Mouse (Mus musculus) lung, adult 2 months (tissue): ENCODE results near the gene Muc1. TPM values are rescaled to one million over a fixed set of nuclear protein-coding genes. Genes with fewer than 3 reads are reported as not detected.

Experiments
- DNase-seq: peaks from one replicate; pipeline ENCODE4 v3.0.0; 2022
- H3K4me1 ChIP-seq: fragments of 200-500 bp; 2 replicates; pipeline ENCODE4 v1.6.1; 2011; ENCODE audit warnings: low read length; ENCODE audit not compliant: control insufficient read depth, insufficient read depth
- H3K4me3 ChIP-seq: fragments of 200-500 bp; replicated peaks from 2 replicates; pipeline ENCODE3; 2011; ENCODE audit warnings: low read depth, mild to moderate bottlenecking, control low read depth, low read length; ENCODE audit errors: extremely low read depth
- CTCF ChIP-seq: fragments of 200-500 bp; IDR thresholded peaks from 2 replicates; pipeline ENCODE4 v1.5.1; 2011; ENCODE audit warnings: mild to moderate bottlenecking, low read length, control low read depth; ENCODE audit not compliant: insufficient read depth
- POLR2A ChIP-seq: fragments of 200-500 bp; IDR thresholded peaks from 2 replicates; pipeline ENCODE4 v1.6.1; 2011; ENCODE audit warnings: low read depth, mild to moderate bottlenecking, control low read depth, low read length, borderline replicate concordance; ENCODE audit errors: extremely low read depth
- WGBS: fragments of 180-500 bp; shearing (Covaris S2); methylation state at CpG from one replicate; pipeline ENCODE4 v1.1.7; 2018; 5-methylcytosine and 5-hydroxymethylcytosine counted together
- polyA plus RNA-seq: library from polyadenylated mRNA; depleted of rRNA; stranded (reverse); fragments of >200 nt; gene quantifications from 2 replicates; pipeline ENCODE4 v1.2.3, GENCODE M21; 2012; rRNA removed

The Muc1 gene
- polyA plus RNA-seq, 1 experiment: 354 TPM

DNA sequence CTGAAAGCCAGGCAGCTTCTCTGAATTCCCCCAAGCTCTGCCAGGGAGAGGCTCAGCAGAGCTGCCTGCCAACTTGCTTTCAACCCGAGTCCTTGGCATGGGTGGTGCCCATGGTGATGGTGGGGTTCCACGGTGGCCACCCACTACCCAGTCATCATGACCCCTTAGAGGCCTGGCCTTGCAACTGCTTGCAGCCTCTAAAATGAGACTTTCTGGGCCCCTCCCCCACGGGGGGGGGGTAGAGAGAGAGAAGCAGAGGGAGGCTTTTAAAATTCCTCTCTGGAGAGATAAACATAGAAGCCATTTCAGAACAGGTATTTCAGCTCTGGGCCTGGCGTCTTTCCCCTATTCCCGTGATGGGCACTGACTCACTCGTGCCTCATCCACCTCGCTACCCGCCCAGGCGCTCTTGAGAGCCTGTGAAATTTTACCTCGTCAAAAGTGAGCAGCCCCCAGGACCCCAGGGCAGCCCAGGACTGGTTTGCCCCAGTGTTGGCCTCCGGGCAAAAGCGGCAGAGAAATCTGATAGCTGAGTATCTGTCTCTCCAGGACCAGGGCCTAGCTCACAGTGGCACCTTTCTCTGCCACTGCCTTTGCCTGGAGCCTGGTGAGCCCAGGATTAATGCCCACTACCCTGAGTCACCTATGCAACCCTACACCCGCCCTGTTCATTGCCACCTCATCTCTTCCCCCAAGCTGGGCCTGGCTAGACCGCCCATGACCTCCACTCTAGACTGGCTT is 48.6 kb downstream of the Muc1 start:
- 26% methylated on average over 14 of the region's 14 CpGs for WGBS
- DNase-seq: peak; percentile 69
- Histone ChIP-seq H3K4me1 (peaks cover 12% of the 10 kb centered on the region), H3K4me3 (peak overlapping the region; percentile 92)
- no peak for TF ChIP-seq CTCF
- peak; percentile 19; the same call in 1 of the 2 replicates for TF ChIP-seq POLR2A

DNA sequence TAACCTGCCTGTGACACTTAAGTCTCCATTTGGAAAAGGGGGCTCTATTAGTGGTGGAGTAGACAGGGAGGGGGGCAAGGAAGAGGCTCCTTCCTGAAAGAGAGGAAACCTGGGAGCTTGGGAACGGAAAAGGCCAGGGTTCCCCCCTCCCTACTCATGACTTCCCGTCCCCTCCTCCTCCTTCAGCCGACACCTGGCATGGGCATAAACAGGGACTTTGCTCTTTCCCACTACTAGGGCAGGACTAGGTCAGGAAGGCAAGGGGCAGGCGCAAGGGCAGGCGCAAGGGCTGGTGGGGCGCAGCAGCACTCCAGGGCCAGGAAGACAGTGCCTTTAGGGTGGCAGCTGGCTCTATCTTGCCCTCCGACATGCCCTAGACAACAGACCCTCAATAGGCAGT is 49.2 kb downstream of the Muc1 start:
- H3K4me3 ChIP-seq: peak overlapping the region; percentile 92
- no peak for TF ChIP-seq CTCF
- TF ChIP-seq POLR2A: peak; percentile 88; the same call in 1 of the 2 replicates
- no peak for DNase-seq
- WGBS: 34% methylated on average over 7 of the region's 7 CpGs
- H3K4me1 ChIP-seq: peaks cover 12% of the 10 kb centered on the region

DNA sequence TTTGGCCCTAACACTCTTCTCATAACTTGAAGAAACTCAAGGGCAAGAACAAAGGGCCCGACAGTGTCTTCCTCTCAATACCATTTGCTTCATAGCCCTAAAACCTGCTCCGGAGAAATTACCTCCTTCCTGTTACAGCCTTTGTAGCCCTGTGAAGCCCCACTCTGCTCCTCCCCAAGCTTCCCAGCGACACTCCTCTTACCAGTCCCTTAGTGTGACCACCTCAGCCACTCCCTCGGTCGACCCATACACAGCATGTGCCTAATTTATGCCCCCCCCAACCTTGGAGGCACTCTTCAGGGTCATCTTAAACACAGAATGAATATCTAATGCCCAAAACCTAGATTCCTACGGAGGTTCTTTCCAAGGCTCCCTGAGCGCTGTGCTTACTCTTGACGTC is 49.8 kb downstream of the Muc1 start:
- no peak for DNase-seq
- WGBS: 22% methylated on average over 8 of the region's 8 CpGs
- Histone ChIP-seq H3K4me1 (peaks cover 12% of the 10 kb centered on the region), H3K4me3 (peak overlapping the region; percentile 92)
- TF ChIP-seq CTCF (no peak), POLR2A (no peak)

DNA sequence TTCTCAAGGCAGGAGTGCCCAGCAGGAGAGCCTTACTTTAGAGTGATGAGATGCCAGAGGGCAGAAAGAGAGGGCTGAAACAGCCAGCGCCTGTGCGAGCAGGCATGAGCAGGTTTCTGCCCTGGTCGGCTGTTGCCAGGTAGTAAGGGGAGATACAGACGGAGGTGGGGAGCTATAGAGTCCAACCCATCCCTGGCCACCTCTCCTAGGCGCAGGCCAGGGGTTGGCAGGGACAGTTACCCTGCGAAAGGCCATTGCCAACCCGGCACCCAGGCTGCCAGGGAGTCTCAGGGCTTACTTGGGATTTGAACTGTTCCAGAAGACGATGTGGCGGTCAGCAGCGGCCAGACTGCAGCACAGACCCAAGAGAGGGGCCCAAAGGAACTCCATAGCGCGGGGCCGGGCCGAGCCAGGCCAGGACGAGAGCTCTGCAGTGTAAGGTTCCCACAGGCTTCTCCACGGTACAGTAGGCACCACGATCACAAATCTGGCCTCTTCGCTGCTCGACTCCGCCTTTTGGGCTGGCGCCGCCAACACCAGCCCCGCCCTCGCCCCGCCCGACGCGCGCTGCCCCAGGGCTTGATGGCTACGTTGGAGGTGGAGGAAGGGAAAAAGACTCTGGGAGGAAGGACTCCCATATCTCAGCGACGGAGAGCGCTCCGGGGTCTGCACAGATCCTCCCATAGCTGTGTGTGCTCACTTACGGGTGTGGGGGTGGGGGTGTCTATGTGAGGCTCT is 50.5 kb downstream of the Muc1 start:
- Histone ChIP-seq H3K4me1 (peaks cover 12% of the 10 kb centered on the region), H3K4me3 (peak overlapping the region; percentile 92)

DNA sequence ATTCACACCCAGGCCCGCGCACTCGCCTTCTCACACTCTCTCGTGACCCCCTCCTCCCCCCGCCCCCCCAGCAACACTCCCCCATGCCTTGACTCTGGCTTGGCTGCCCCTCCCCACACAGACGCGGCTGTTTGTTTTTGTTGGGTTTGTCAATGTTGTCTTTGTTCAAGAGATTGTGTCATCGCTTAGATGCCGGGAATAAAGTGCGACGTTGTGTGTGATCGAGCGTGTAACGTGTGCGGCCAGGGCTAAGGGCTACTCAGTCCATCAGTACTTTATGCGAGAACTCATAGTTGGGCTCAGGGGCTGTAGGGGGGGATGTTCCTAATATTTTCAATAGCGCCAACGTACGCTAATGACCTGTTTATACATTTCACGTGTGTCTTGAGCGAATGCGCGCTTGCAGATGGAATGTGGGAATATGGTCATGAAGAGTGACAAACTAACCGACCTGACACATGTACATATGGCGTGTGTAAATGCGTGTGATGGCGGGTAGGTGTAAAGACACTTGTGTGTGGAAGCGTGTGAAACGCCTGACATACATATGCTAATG is 51.3 kb downstream of the Muc1 start:
- Histone ChIP-seq H3K4me1 (peaks cover 12% of the 10 kb centered on the region), H3K4me3 (peak overlapping the region; percentile 92)
- under 1% methylated on average over 29 of the region's 29 CpGs for WGBS
- peak; percentile 54; the same call in 1 of the 2 replicates for TF ChIP-seq POLR2A
- TF ChIP-seq CTCF: no peak
- DNase-seq: peak; percentile 65

More for the DNA sequence above, 50.5 kb downstream of the Muc1 start:
- WGBS: 4% methylated on average over 35 of the region's 35 CpGs
- DNase-seq: peak; percentile 88
- TF ChIP-seq POLR2A (0 out of 2 replicates have a peak, but pooled peaks have one; percentile 94), CTCF (no peak)

DNA sequence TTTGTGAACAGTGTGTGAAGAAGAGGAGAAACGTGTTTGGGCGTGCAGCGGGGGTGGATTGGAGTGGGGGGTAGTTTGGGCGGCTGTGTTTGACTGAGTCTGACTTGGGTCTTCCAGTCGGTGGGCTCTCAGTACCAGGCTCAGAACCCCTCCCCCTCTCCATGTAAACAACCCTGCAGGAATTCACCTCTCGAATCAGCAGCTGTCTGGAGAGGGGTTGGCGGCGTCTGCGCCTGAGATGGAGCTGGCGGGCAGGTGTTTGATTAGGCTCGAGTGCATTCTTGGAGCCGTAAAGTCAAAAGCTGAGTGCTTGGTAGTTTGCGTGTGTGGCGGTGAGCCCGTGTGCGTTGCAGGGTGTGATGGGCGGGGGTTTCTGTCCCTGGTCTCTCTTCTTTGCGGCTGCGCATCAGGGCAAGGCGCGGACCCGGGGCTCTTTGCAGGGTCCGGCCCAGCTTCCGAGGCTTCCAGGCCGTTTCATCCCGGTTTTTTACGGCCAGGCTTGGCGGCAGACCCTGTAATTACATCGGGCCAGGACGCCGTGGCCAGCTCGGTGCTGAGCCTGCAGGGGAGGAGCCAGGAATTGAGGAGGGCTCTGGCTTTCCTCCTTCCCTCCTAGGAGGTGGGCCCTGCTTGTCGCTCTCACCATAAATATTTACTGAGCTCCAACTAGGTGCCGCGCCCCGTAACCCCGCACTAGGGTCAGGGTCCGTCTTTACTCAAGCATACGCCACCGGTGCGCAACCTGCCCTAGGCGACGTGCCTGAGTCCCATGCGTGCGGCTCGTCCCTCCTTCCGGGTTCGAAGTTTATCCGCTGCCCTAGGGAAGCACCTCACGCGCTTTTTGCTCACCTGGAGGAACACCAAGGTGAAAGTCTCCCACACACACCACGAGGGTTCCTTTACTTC is 52.0 kb downstream of the Muc1 start, which contains the start of gene Efna1:
Efna1 (minus strand) TSS at position 537 of the 906 bp plus-strand sequence.
- TF ChIP-seq CTCF: no peak
- TF ChIP-seq POLR2A: peak; percentile 69; the same call in 1 of the 2 replicates
- Histone ChIP-seq H3K4me1 (peaks cover 11% of the 10 kb centered on the region), H3K4me3 (peak within 1 kb of the TSS; percentile 92)
- DNase-seq: peak; percentile 85
- WGBS: 1% methylated on average over 52 of the region's 52 CpGs

DNA sequence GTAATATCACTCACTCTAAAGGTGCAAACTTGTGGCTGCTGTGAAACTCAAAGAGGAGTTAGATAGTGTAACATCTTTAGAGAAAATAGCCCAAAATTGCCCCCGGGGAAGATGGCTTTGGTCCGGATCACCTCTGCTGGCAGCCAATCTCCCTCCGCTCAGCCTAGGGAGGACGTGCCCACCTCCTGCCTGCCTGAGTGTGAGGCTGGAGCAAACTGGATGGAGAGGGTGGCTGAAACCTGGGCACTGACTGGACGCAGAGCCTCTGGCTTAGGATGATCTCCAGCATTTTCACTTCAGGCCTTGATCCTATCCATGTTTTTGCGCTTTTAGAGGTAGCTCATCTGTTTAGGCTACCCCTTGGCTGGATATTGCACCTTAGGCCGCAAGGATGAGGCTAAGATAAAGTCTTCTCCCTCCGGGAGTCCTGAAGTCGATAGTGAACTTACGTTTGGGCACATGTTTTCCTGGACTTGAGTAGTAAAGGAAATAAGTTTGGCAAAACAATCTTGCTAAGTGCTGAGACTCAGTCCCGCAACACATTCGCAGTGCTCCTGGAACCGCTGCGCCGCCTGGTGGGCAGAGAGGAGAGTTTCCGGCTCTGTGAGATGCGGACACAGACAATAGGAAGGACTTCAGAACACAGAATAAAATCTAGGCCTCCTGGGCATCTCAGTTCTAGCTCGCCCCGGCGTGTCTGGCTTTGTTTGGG is 52.9 kb downstream of the Muc1 start:
- peak; percentile 28; the same call in 1 of the 2 replicates for TF ChIP-seq POLR2A
- TF ChIP-seq CTCF: peak; percentile 98
- peak; percentile 86 for DNase-seq
- Histone ChIP-seq H3K4me1 (peaks cover 5% of the 10 kb centered on the region), H3K4me3 (peak overlapping the region; percentile 17)
- 9% methylated on average over 20 of the region's 20 CpGs for WGBS

DNA sequence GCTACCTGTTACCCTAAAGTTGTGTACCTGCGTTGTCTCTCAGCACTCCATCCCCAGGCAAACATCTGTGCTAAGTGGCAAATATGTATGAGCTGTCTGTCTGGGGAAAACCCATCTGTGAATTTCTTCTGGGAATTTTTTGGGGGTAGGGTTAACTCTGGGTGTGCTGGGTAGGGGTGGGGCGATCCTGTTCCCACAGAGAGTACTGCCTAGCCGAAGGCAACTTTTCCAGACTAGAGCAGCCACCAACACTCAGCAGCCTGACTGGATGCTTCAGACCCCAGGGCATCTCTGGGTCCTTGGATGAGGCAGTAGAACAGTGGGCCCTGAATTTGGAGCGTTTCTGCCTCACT is 53.4 kb downstream of the Muc1 start:
- peaks cover 5% of the 10 kb centered on the region for H3K4me1 ChIP-seq
- H3K4me3 ChIP-seq: no peak overlapping the region
- WGBS: 25% methylated on average over 4 of the region's 4 CpGs
- DNase-seq: no peak
- no peak for TF ChIP-seq POLR2A
- no peak for TF ChIP-seq CTCF

Other genes starting within 250 kb of the Muc1 start
- 56.3 and 61.3 TPM in 2 replicates for gene Rusc1, start 135.7 kb upstream of the Muc1 start, polyA plus RNA-seq
- not detected in 2 replicates for gene Gm43738, start 128.0 kb upstream of the Muc1 start, polyA plus RNA-seq
- gene Fdps, start 127.1 kb upstream of the Muc1 start, polyA plus RNA-seq: 81.2 and 128 TPM in 2 replicates
- 0.94 and 1.1 TPM in 2 replicates for gene Pklr, start 92.9 kb upstream of the Muc1 start, polyA plus RNA-seq
- gene Hcn3, start 68.9 kb upstream of the Muc1 start, polyA plus RNA-seq: 0.33 and 0.67 TPM in 2 replicates
- gene Clk2, start 64.3 kb upstream of the Muc1 start, polyA plus RNA-seq: 55.4 and 67.8 TPM in 2 replicates
- 123 and 127 TPM in 2 replicates for gene Scamp3, start 51.6 kb upstream of the Muc1 start, polyA plus RNA-seq
- 36.7 and 39.0 TPM in 2 replicates for gene Fam189b, start 45.9 kb upstream of the Muc1 start, polyA plus RNA-seq
- 56.4 and 94.2 TPM in 2 replicates for gene Gba, start 26.1 kb upstream of the Muc1 start, polyA plus RNA-seq
- gene Thbs3, start 13.9 kb upstream of the Muc1 start, polyA plus RNA-seq: 134 and 139 TPM in 2 replicates
- 107 and 110 TPM in 2 replicates for gene Mtx1, start 2.0 kb upstream of the Muc1 start, polyA plus RNA-seq
- 189 and 252 TPM in 2 replicates for gene Krtcap2, start 16.9 kb downstream of the Muc1 start, polyA plus RNA-seq
- 11.0 and 11.8 TPM in 2 replicates for gene Trim46, start 17.3 kb downstream of the Muc1 start, polyA plus RNA-seq
- 411 and 476 TPM in 2 replicates for gene Dpm3, start 30.3 kb downstream of the Muc1 start, polyA plus RNA-seq
- gene Slc50a1, start 41.5 kb downstream of the Muc1 start, polyA plus RNA-seq: 228 and 297 TPM in 2 replicates
- gene Efna1, start 52.1 kb downstream of the Muc1 start, polyA plus RNA-seq: 132 and 134 TPM in 2 replicates
- 4.1 and 20.3 TPM in 2 replicates for gene Efna3, start 93.9 kb downstream of the Muc1 start, polyA plus RNA-seq
- 7.3 and 9.3 TPM in 2 replicates for gene Efna4, start 109.0 kb downstream of the Muc1 start, polyA plus RNA-seq
- 190 and 225 TPM in 2 replicates for gene Adam15, start 120.9 kb downstream of the Muc1 start, polyA plus RNA-seq
- 0.28 and 0.31 TPM in 2 replicates for gene Dcst2, start 132.9 kb downstream of the Muc1 start, polyA plus RNA-seq
- 0.06 TPM in 1 of 2 replicates, not detected in the other for gene Dcst1, start 136.2 kb downstream of the Muc1 start, polyA plus RNA-seq
- gene Zbtb7b, start 165.7 kb downstream of the Muc1 start, polyA plus RNA-seq: 63.0 and 64.0 TPM in 2 replicates
- gene Lenep, start 173.7 kb downstream of the Muc1 start, polyA plus RNA-seq: 0.45 and 1.5 TPM in 2 replicates
- 22.9 and 26.6 TPM in 2 replicates for gene Flad1, start 182.8 kb downstream of the Muc1 start, polyA plus RNA-seq
- 6.7 and 11.7 TPM in 2 replicates for gene Cks1b, start 189.3 kb downstream of the Muc1 start, polyA plus RNA-seq
- gene Shc1, start 189.4 kb downstream of the Muc1 start, polyA plus RNA-seq: 69.8 and 84.6 TPM in 2 replicates
- 60.6 and 138 TPM in 2 replicates for gene Pygo2, start 201.2 kb downstream of the Muc1 start, polyA plus RNA-seq
- gene Pbxip1, start 207.6 kb downstream of the Muc1 start, polyA plus RNA-seq: 66.2 and 78.1 TPM in 2 replicates
- 35.3 and 52.1 TPM in 2 replicates for gene Pmvk, start 225.5 kb downstream of the Muc1 start, polyA plus RNA-seq